In genomic region chr11:100148615-100149330, GRCm38 (mm10) we compare ENCODE assay signal across 12 mouse cellular contexts. TPM values are rescaled to one million over a fixed set of nuclear protein-coding genes. Genes with fewer than 3 reads are reported as not detected.
DNase-seq lines count a peak whose midpoint lies in the region; ATAC-seq and TF ChIP-seq lines count a peak whose summit lies in the region.
"Had no signal": no experiment of that assay in that cellular context is flagged by ENCODE, and none has a peak within 500 bp of the region (broad histone marks: within the 10 kb centered on the region; RNA-seq: fewer than 3 reads in every experiment).

TSS of gene Krt19 (minus strand) at chr11:100148665.

- WGBS in liver, embryonic 11.5 days = 50% methylated on average over 9 of the region's 9 CpGs
- WGBS in liver, postnatal 0 days (ENCODE audit: insufficient replicate concordance) = 61% methylated on average over 9 of the region's 9 CpGs
- WGBS in embryonic facial prominence, embryonic 10.5 days = 62% methylated on average over 9 of the region's 9 CpGs
- WGBS in large intestine, adult 2 months = 32% methylated on average over 9 of the region's 9 CpGs
- WGBS in forebrain, embryonic 10.5 days = 57% methylated on average over 9 of the region's 9 CpGs

- no peak within 1 kb of the TSS for H3K9ac ChIP-seq in liver, embryonic 11.5 days (ENCODE audit: low read depth, low read length)
- no peak within 1 kb of the TSS for H3K9ac ChIP-seq in liver, postnatal 0 days (replicated peaks)
- H3K9ac ChIP-seq: forebrain, embryonic 13.5 days; hindbrain, embryonic 13.5 days had no signal

- H3K27me3 ChIP-seq in liver, embryonic 11.5 days (replicated peaks; ENCODE audit: control insufficient read depth, insufficient read depth, low read length) = peaks cover 24% of the 10 kb centered on the region
- peaks cover 22% of the 10 kb centered on the region for H3K27me3 ChIP-seq in liver, postnatal 0 days (ENCODE audit: insufficient read depth, low read length)
- H3K27me3 ChIP-seq in embryonic facial prominence, embryonic 10.5 days (replicated peaks; ENCODE audit: low read depth, poor library complexity, severe bottlenecking) = peaks cover 41% of the 10 kb centered on the region
- peaks cover 40% of the 10 kb centered on the region for H3K27me3 ChIP-seq in forebrain, embryonic 10.5 days (ENCODE audit: poor library complexity, severe bottlenecking)
- H3K27me3 ChIP-seq: Patski had no signal

- H3K4me3 ChIP-seq in liver, embryonic 11.5 days (ENCODE audit: low read depth, low read length) = no peak within 1 kb of the TSS
- no peak within 1 kb of the TSS for H3K4me3 ChIP-seq in liver, postnatal 0 days (ENCODE audit: low read depth, low read length)
- H3K4me3 ChIP-seq in embryonic facial prominence, embryonic 10.5 days = no peak within 1 kb of the TSS
- no peak within 1 kb of the TSS for H3K4me3 ChIP-seq in forebrain, embryonic 10.5 days
- H3K4me3 ChIP-seq: forebrain, embryonic 13.5 days; hindbrain, embryonic 13.5 days had no signal

- no peaks in the 10 kb centered on the region for H3K9me3 ChIP-seq in liver, embryonic 11.5 days (ENCODE audit: control insufficient read depth, low read length)
- no peaks in the 10 kb centered on the region for H3K9me3 ChIP-seq in liver, postnatal 0 days (ENCODE audit: low read length)
- H3K9me3 ChIP-seq in embryonic facial prominence, embryonic 10.5 days = no peaks in the 10 kb centered on the region
- H3K9me3 ChIP-seq in forebrain, embryonic 10.5 days = no peaks in the 10 kb centered on the region
- H3K9me3 ChIP-seq: forebrain, embryonic 13.5 days; hindbrain, embryonic 13.5 days had no signal

- no peak within 1 kb of the TSS for H3K27ac ChIP-seq in liver, embryonic 11.5 days (ENCODE audit: low read depth, low read length)
- H3K27ac ChIP-seq in liver, postnatal 0 days (ENCODE audit: low read depth) = no peak within 1 kb of the TSS
- no peak within 1 kb of the TSS for H3K27ac ChIP-seq in embryonic facial prominence, embryonic 10.5 days (replicated peaks)
- no peak within 1 kb of the TSS for H3K27ac ChIP-seq in forebrain, embryonic 10.5 days
- H3K27ac ChIP-seq: forebrain, embryonic 13.5 days; hindbrain, embryonic 13.5 days had no signal

- TF ChIP-seq EP300 in liver, postnatal 0 days (IDR thresholded peaks at IDR 0.05; ENCODE audit: low read depth) = no peak

- TF ChIP-seq CTCF in liver, postnatal 0 days (IDR thresholded peaks at IDR 0.05; ENCODE audit: low read depth) = no peak

- ATAC-seq in liver, embryonic 11.5 days (replicated peaks; ENCODE audit: low FRiP score) = no peak
- no peak for ATAC-seq in liver, postnatal 0 days
- ATAC-seq: forebrain, embryonic 13.5 days; Patski had no signal

- H3K36me3 ChIP-seq in liver, embryonic 11.5 days (ENCODE audit: control insufficient read depth, insufficient read depth, low read length) = no peaks in the 10 kb centered on the region
- no peaks in the 10 kb centered on the region for H3K36me3 ChIP-seq in liver, postnatal 0 days (replicated peaks; ENCODE audit: insufficient read depth, low read length)
- H3K36me3 ChIP-seq in embryonic facial prominence, embryonic 10.5 days (replicated peaks) = no peaks in the 10 kb centered on the region
- no peaks in the 10 kb centered on the region for H3K36me3 ChIP-seq in forebrain, embryonic 10.5 days (replicated peaks)
- H3K36me3 ChIP-seq: hindbrain, embryonic 13.5 days had no signal

- H3K4me2 ChIP-seq in liver, embryonic 11.5 days = no peak within 1 kb of the TSS
- H3K4me2 ChIP-seq in liver, postnatal 0 days (ENCODE audit: low read depth, low read length) = no peak within 1 kb of the TSS
- H3K4me2 ChIP-seq: forebrain, embryonic 13.5 days; hindbrain, embryonic 13.5 days had no signal

- H3K4me1 ChIP-seq in liver, embryonic 11.5 days (replicated peaks; ENCODE audit: control insufficient read depth, insufficient read depth, low read length) = no peaks in the 10 kb centered on the region
- no peaks in the 10 kb centered on the region for H3K4me1 ChIP-seq in liver, postnatal 0 days (ENCODE audit: insufficient read depth)
- H3K4me1 ChIP-seq in embryonic facial prominence, embryonic 10.5 days = peaks cover 28% of the 10 kb centered on the region
- peaks cover 18% of the 10 kb centered on the region for H3K4me1 ChIP-seq in forebrain, embryonic 10.5 days

- DNase-seq in cerebellum, postnatal 14 days = peak; percentile 37 to 44
- DNase-seq in cerebellum, adult 18-20 months = no peak
- DNase-seq in liver, embryonic 11.5 days (ENCODE audit: low spot score) = no peak
- no peak for DNase-seq in liver, postnatal 0 days
- no peak for DNase-seq in embryonic facial prominence, embryonic 10.5 days (ENCODE audit: low spot score)
- no peak for DNase-seq in large intestine, adult 2 months (ENCODE audit: low read depth, low spot score)
- no peak for DNase-seq in right cerebral cortex, postnatal 36 days (ENCODE audit: low spot score in 2 of 2)
- DNase-seq in forebrain, embryonic 10.5 days (ENCODE audit: extremely low spot score, low spot score) = no peak
- DNase-seq: cerebellum, postnatal 36 days had no signal

RNA-seq across cellular contexts. Expression of gene Krt19, which starts in this region (rescaled TPM):
- polyA plus RNA-seq in liver, embryonic 11.5 days (2014; fragmentation: Nextera tagmentation; extraction: Ambion mirVana) = 9.6 and 12.4 TPM in 2 replicates
- 5.5 and 7.8 TPM in 2 replicates for polyA plus RNA-seq in liver, postnatal 0 days (2015; fragmentation: Nextera tagmentation; extraction: Ambion mirVana)
- polyA plus RNA-seq in embryonic facial prominence, embryonic 10.5 days (2016; fragmentation: Nextera tagmentation; extraction: Ambion mirVana) = 16.1 and 18.2 TPM in 2 replicates
- polyA plus RNA-seq in large intestine, adult 2 months (2012; rRNA removed) = 2,546 and 2,690 TPM in 2 replicates
- polyA plus RNA-seq in forebrain, embryonic 10.5 days (2016; fragmentation: Nextera tagmentation; extraction: Ambion mirVana) = 5.3 and 5.4 TPM in 2 replicates
- polyA plus RNA-seq: Patski had no signal

Comparison
In these comparisons a context has a peak if more than half of its experiments do, and no peak if none do; other contexts are left out.
1. RNA of gene Krt19 (polyA plus RNA-seq): 2,546 to 2,690 TPM in large intestine, adult 2 months; 16.1 to 18.2 TPM in embryonic facial prominence, embryonic 10.5 days, 9.6 to 12.4 TPM in liver, embryonic 11.5 days, 5.5 to 7.8 TPM in liver, postnatal 0 days and 5.3 to 5.4 TPM in forebrain, embryonic 10.5 days; every median in the first group is over 100 times any median in the second.
2. DNase-seq: peak in cerebellum, postnatal 14 days (2 of 2); none in cerebellum, adult 18-20 months (0 of 2), liver, embryonic 11.5 days (single experiment), liver, postnatal 0 days (single experiment), embryonic facial prominence, embryonic 10.5 days (single experiment), large intestine, adult 2 months (single experiment), right cerebral cortex, postnatal 36 days (0 of 2) and forebrain, embryonic 10.5 days (single experiment).